ENCODE assay signal across 14 mouse cellular contexts in genomic region chr5:45595363-45596039, GRCm38 (mm10). TPM values are rescaled to one million over a fixed set of nuclear protein-coding genes. Genes with fewer than 3 reads are reported as not detected.
DNase-seq lines count a peak whose midpoint lies in the region; ATAC-seq lines count a peak whose summit lies in the region.
"Had no signal": no experiment of that assay in that cellular context is flagged by ENCODE, and none has a peak within 500 bp of the region (broad histone marks: within the 10 kb centered on the region; RNA-seq: fewer than 3 reads in every experiment).

No protein-coding gene starts in this region.

- H3K36me3 ChIP-seq in midbrain, embryonic 12.5 days: no peaks in the 10 kb centered on the region
- H3K36me3 ChIP-seq in midbrain, embryonic 10.5 days: no peaks in the 10 kb centered on the region
- no peaks in the 10 kb centered on the region for H3K36me3 ChIP-seq in forebrain, embryonic 11.5 days (ENCODE audit: control insufficient read depth, insufficient read depth, low read length)
- no peaks in the 10 kb centered on the region for H3K36me3 ChIP-seq in midbrain, embryonic 16.5 days (ENCODE audit: control insufficient read depth, insufficient read depth, low read length)
- no peaks in the 10 kb centered on the region for H3K36me3 ChIP-seq in kidney, embryonic 15.5 days
- H3K36me3 ChIP-seq: liver, embryonic 13.5 days had no signal

- no peaks in the 10 kb centered on the region for H3K9me3 ChIP-seq in midbrain, embryonic 12.5 days
- no peaks in the 10 kb centered on the region for H3K9me3 ChIP-seq in midbrain, embryonic 10.5 days (replicated peaks)
- H3K9me3 ChIP-seq in forebrain, embryonic 11.5 days (ENCODE audit: control insufficient read depth, low read length): no peaks in the 10 kb centered on the region
- no peaks in the 10 kb centered on the region for H3K9me3 ChIP-seq in midbrain, embryonic 16.5 days (replicated peaks; ENCODE audit: control insufficient read depth, low read length, poor library complexity, severe bottlenecking)
- no peaks in the 10 kb centered on the region for H3K9me3 ChIP-seq in kidney, embryonic 15.5 days (replicated peaks)
- H3K9me3 ChIP-seq: liver, embryonic 13.5 days had no signal

- no peaks in the 10 kb centered on the region for H3K27me3 ChIP-seq in midbrain, embryonic 12.5 days
- no peaks in the 10 kb centered on the region for H3K27me3 ChIP-seq in midbrain, embryonic 10.5 days (ENCODE audit: low read depth, poor library complexity, severe bottlenecking)
- no peaks in the 10 kb centered on the region for H3K27me3 ChIP-seq in forebrain, embryonic 11.5 days (ENCODE audit: control insufficient read depth, insufficient read depth, low read length)
- no peaks in the 10 kb centered on the region for H3K27me3 ChIP-seq in midbrain, embryonic 16.5 days (ENCODE audit: control insufficient read depth, insufficient read depth, low read depth, low read length)
- H3K27me3 ChIP-seq in kidney, embryonic 15.5 days: no peaks in the 10 kb centered on the region
- H3K27me3 ChIP-seq: liver, embryonic 13.5 days had no signal

- no peaks in the 10 kb centered on the region for H3K4me1 ChIP-seq in midbrain, embryonic 12.5 days
- no peaks in the 10 kb centered on the region for H3K4me1 ChIP-seq in midbrain, embryonic 10.5 days
- H3K4me1 ChIP-seq in forebrain, embryonic 11.5 days (replicated peaks; ENCODE audit: control insufficient read depth, insufficient read depth, low read length): no peaks in the 10 kb centered on the region
- H3K4me1 ChIP-seq in midbrain, embryonic 16.5 days (ENCODE audit: control insufficient read depth, insufficient read depth, low read length): no peaks in the 10 kb centered on the region
- no peaks in the 10 kb centered on the region for H3K4me1 ChIP-seq in kidney, embryonic 15.5 days
- H3K4me1 ChIP-seq: liver, embryonic 13.5 days had no signal

- WGBS in midbrain, embryonic 12.5 days: 73% methylated on average over 3 of the region's 3 CpGs
- WGBS in midbrain, embryonic 10.5 days: 74% methylated on average over 3 of the region's 3 CpGs
- WGBS in forebrain, embryonic 11.5 days: 54% methylated on average over 3 of the region's 3 CpGs
- 53% methylated on average over 3 of the region's 3 CpGs for WGBS in midbrain, embryonic 16.5 days
- 81% methylated on average over 3 of the region's 3 CpGs for WGBS in kidney, embryonic 15.5 days

- peak; percentile 66 for ATAC-seq in midbrain, embryonic 12.5 days (ENCODE audit: low FRiP score, low read depth)
- peak; percentile 81 for ATAC-seq in forebrain, embryonic 11.5 days (replicated peaks; ENCODE audit: low FRiP score)
- peak; percentile 90 for ATAC-seq in midbrain, embryonic 16.5 days
- ATAC-seq in kidney, embryonic 15.5 days (replicated peaks; ENCODE audit: low FRiP score): no peak
- ATAC-seq: inflammation-experienced regulatory T-cells, adult 6 months had no signal

- H3K4me3 ChIP-seq in midbrain, embryonic 12.5 days: no peak overlapping the region
- no peak overlapping the region for H3K4me3 ChIP-seq in midbrain, embryonic 10.5 days
- H3K4me3 ChIP-seq in forebrain, embryonic 11.5 days (ENCODE audit: low read depth, low read length): no peak overlapping the region
- H3K4me3 ChIP-seq in midbrain, embryonic 16.5 days (ENCODE audit: low read depth, low read length): no peak overlapping the region
- no peak overlapping the region for H3K4me3 ChIP-seq in kidney, embryonic 15.5 days (replicated peaks)
- H3K4me3 ChIP-seq: erythroblast, embryonic 14.5 days; liver, embryonic 13.5 days had no signal

- H3K27ac ChIP-seq in midbrain, embryonic 12.5 days (replicated peaks): no peak overlapping the region
- H3K27ac ChIP-seq in midbrain, embryonic 10.5 days (replicated peaks): no peak overlapping the region
- peak overlapping the region; percentile 51; the same call in 1 of the 2 replicates for H3K27ac ChIP-seq in forebrain, embryonic 11.5 days (ENCODE audit: low read depth, low read length)
- peak overlapping the region; percentile 42 for H3K27ac ChIP-seq in midbrain, embryonic 16.5 days (ENCODE audit: low read length)
- no peak overlapping the region for H3K27ac ChIP-seq in kidney, embryonic 15.5 days
- H3K27ac ChIP-seq: liver, embryonic 13.5 days had no signal

- no peak overlapping the region for H3K4me2 ChIP-seq in midbrain, embryonic 12.5 days (replicated peaks)
- no peak overlapping the region for H3K4me2 ChIP-seq in forebrain, embryonic 11.5 days (ENCODE audit: low read depth, low read length, severe bottlenecking)
- no peak overlapping the region for H3K4me2 ChIP-seq in midbrain, embryonic 16.5 days (ENCODE audit: low read length)
- H3K4me2 ChIP-seq in kidney, embryonic 15.5 days: no peak overlapping the region
- H3K4me2 ChIP-seq: liver, embryonic 13.5 days had no signal

- DNase-seq in midbrain, embryonic 10.5 days (ENCODE audit: low spot score): no peak
- no peak for DNase-seq in forebrain, embryonic 11.5 days (ENCODE audit: low spot score)
- peak; percentile 10 to 44 for DNase-seq in frontal cortex, postnatal 10 days (ENCODE audit: low spot score in 2 of 2)
- DNase-seq in spleen, postnatal 14 days (ENCODE audit: low spot score in 2 of 2): no peak
- DNase-seq in gastrocnemius, postnatal 25 days: no peak
- DNase-seq: heart, adult 18-20 months; kidney, postnatal 36 days; liver, embryonic 13.5 days had no signal

- no peak overlapping the region for H3K9ac ChIP-seq in midbrain, embryonic 12.5 days (replicated peaks)
- no peak overlapping the region for H3K9ac ChIP-seq in forebrain, embryonic 11.5 days (ENCODE audit: low read length)
- no peak overlapping the region for H3K9ac ChIP-seq in midbrain, embryonic 16.5 days (ENCODE audit: low read depth, low read length)
- H3K9ac ChIP-seq in kidney, embryonic 15.5 days: no peak overlapping the region
- H3K9ac ChIP-seq: liver, embryonic 13.5 days had no signal

RNA-seq across cellular contexts. Expression of gene Fam184b, which starts 43.9 kb away (rescaled TPM):
- 0.65 and 1.0 TPM in 2 replicates for polyA plus RNA-seq in midbrain, embryonic 12.5 days (2016; fragmentation: Nextera tagmentation; extraction: Ambion mirVana)
- polyA plus RNA-seq in midbrain, embryonic 10.5 days (2016; fragmentation: Nextera tagmentation; extraction: Ambion mirVana): 0.50 and 0.73 TPM in 2 replicates
- polyA plus RNA-seq in forebrain, embryonic 11.5 days (2014; fragmentation: Nextera tagmentation; extraction: Ambion mirVana): 2.8 and 3.2 TPM in 2 replicates
- 7.0 and 9.4 TPM in 2 replicates for polyA plus RNA-seq in midbrain, embryonic 16.5 days (2015; fragmentation: Nextera tagmentation; extraction: Ambion mirVana)
- total RNA-seq in gastrocnemius, postnatal 25 days (2021): under 1 TPM; 0.27 to 0.46 TPM
- 1.6 TPM in 2 replicates for polyA plus RNA-seq in kidney, embryonic 15.5 days (2015; fragmentation: Nextera tagmentation; extraction: Ambion mirVana)
- total RNA-seq: common myeloid progenitor, adult 5-6 weeks had no signal
- polyA plus RNA-seq: erythroblast, embryonic 14.5 days had no signal

Comparison
In these comparisons a context has a peak if more than half of its experiments do, and no peak if none do; other contexts are left out.
1. H3K27ac ChIP-seq: peak in forebrain, embryonic 11.5 days (single experiment) and midbrain, embryonic 16.5 days (single experiment); none in midbrain, embryonic 12.5 days (single experiment), midbrain, embryonic 10.5 days (single experiment) and kidney, embryonic 15.5 days (single experiment).
2. DNase-seq: peak in frontal cortex, postnatal 10 days (2 of 2); none in midbrain, embryonic 10.5 days (single experiment), forebrain, embryonic 11.5 days (single experiment), spleen, postnatal 14 days (0 of 2) and gastrocnemius, postnatal 25 days (single experiment).